Mouse (Mus musculus): ENCODE measurements around the gene Iqsec1. TPM values are rescaled to one million over a fixed set of nuclear protein-coding genes. Genes with fewer than 3 reads are reported as not detected.

Iqsec1 gene
- polyA plus RNA-seq, 1 experiment from 2014 or later = 4.2 TPM

GRCm38 (mm10) chr6:90613277-90613676 is 375.2 kb downstream of the Iqsec1 start:
- no peaks in the 10 kb centered on the region for H3K27me3 ChIP-seq (ENCODE audit: insufficient read depth, low read length)
- no peaks in the 10 kb centered on the region for H3K9me3 ChIP-seq (ENCODE audit: low read length)
- no peak overlapping the region for H3K4me3 ChIP-seq (ENCODE audit: low read depth, low read length)
- H3K9ac ChIP-seq (replicated peaks) = no peak overlapping the region
- ATAC-seq (no peak), DNase-seq (no peak)
- no peak overlapping the region for H3K4me2 ChIP-seq (ENCODE audit: low read depth, low read length)
- peaks cover 11% of the 10 kb centered on the region for H3K4me1 ChIP-seq (ENCODE audit: insufficient read depth)
- no peak for TF ChIP-seq CTCF (IDR thresholded peaks at IDR 0.05; ENCODE audit: low read depth)
- TF ChIP-seq EP300 (IDR thresholded peaks at IDR 0.05; ENCODE audit: low read depth) = no peak
- no peaks in the 10 kb centered on the region for H3K36me3 ChIP-seq (replicated peaks; ENCODE audit: insufficient read depth, low read length)
- WGBS (ENCODE audit: insufficient replicate concordance) = 75% methylated on average over 8 of the region's 8 CpGs
- no peak overlapping the region for H3K27ac ChIP-seq (ENCODE audit: low read depth)

DNA sequence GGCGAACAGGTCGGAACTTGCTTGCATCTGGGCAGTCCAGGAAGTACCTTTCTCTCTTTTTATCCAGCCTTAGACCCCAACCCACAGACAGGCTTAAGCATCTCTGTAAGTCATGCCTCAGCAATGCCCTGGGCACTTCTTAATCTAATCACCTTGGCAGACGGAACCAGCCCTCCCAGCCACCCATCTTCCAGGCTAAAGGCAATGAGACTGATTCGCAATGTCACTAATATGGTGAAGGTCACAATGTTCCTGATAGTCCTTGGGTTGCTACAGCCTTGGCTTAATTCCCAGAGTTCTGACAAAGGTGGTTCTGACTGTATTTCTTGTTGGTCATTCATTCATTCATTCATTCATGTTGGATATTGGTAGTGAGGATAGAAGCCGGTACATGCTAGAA is 378.2 kb downstream of the Iqsec1 start:
- no peak for TF ChIP-seq EP300 (IDR thresholded peaks at IDR 0.05; ENCODE audit: low read depth)
- no peak for TF ChIP-seq CTCF (IDR thresholded peaks at IDR 0.05; ENCODE audit: low read depth)
- H3K27me3 ChIP-seq (ENCODE audit: insufficient read depth, low read length) = no peaks in the 10 kb centered on the region
- no peaks in the 10 kb centered on the region for H3K9me3 ChIP-seq (ENCODE audit: low read length)
- WGBS (ENCODE audit: insufficient replicate concordance) = 78% methylated on average over 5 of the region's 5 CpGs
- DNase-seq (no peak), ATAC-seq (no peak)
- peaks cover 20% of the 10 kb centered on the region for H3K4me1 ChIP-seq (ENCODE audit: insufficient read depth)
- no peak overlapping the region for H3K9ac ChIP-seq (replicated peaks)
- no peak overlapping the region for H3K27ac ChIP-seq (ENCODE audit: low read depth)
- H3K4me2 ChIP-seq (ENCODE audit: low read depth, low read length) = no peak overlapping the region
- H3K36me3 ChIP-seq (replicated peaks; ENCODE audit: insufficient read depth, low read length) = no peaks in the 10 kb centered on the region
- no peak overlapping the region for H3K4me3 ChIP-seq (ENCODE audit: low read depth, low read length)

DNA sequence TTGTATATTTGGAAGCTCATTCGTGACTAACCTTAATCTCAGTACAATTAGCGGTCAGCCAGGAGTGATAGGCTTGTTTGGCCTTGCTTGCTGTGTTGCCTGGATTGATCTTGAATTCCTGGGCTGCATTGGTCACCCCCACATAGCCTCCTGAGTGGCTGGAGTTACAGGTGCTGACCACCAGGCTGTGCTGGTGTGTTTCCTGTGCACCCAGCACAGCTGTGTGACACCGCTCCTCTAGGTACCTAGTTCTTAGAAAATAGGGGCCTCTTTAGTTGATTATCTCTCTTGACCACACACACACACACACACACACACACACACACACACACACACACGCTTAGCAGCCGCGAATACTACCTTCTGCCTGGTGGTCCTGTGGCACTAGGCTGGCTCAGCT is 380.3 kb downstream of the Iqsec1 start:
- WGBS (ENCODE audit: insufficient replicate concordance) = 39% methylated on average over 6 of the region's 6 CpGs
- peak; percentile 65 for DNase-seq
- H3K4me1 ChIP-seq (ENCODE audit: insufficient read depth) = peaks cover 32% of the 10 kb centered on the region
- no peaks in the 10 kb centered on the region for H3K9me3 ChIP-seq (ENCODE audit: low read length)
- no peaks in the 10 kb centered on the region for H3K36me3 ChIP-seq (replicated peaks; ENCODE audit: insufficient read depth, low read length)
- TF ChIP-seq EP300 (IDR thresholded peaks at IDR 0.05; ENCODE audit: low read depth) = no peak
- TF ChIP-seq CTCF (IDR thresholded peaks at IDR 0.05; ENCODE audit: low read depth) = peak; percentile 89
- H3K9ac ChIP-seq (replicated peaks) = no peak overlapping the region
- no peak overlapping the region for H3K4me2 ChIP-seq (ENCODE audit: low read depth, low read length)
- no peak overlapping the region for H3K27ac ChIP-seq (ENCODE audit: low read depth)
- no peaks in the 10 kb centered on the region for H3K27me3 ChIP-seq (ENCODE audit: insufficient read depth, low read length)
- H3K4me3 ChIP-seq (ENCODE audit: low read depth, low read length) = no peak overlapping the region
- peak; percentile 54 for ATAC-seq

DNA sequence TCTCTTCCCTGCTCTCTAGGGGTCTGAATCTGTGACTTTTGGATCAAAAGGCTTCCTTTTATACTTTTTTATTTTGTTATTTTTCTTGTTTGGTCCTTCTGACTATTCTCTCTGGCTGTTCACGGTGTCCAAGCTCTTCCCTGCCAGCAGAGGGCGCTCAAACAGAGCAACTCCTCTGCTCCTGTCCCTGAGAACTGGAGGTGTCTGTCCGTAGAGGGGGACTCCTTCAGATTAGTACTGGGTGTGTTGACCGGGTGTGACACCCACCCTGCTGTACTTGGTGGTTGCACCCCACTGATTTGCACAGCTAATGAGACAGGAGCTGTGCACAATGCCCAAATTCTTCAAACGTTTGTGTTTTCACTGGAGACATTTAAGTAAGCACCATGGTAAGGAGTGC is 381.3 kb downstream of the Iqsec1 start:
- TF ChIP-seq CTCF (IDR thresholded peaks at IDR 0.05; ENCODE audit: low read depth) (peak; percentile 96), EP300 (IDR thresholded peaks at IDR 0.05; ENCODE audit: low read depth) (no peak)
- no peak overlapping the region for H3K4me3 ChIP-seq (ENCODE audit: low read depth, low read length)
- no peaks in the 10 kb centered on the region for H3K9me3 ChIP-seq (ENCODE audit: low read length)
- H3K36me3 ChIP-seq (replicated peaks; ENCODE audit: insufficient read depth, low read length) = no peaks in the 10 kb centered on the region
- no peak overlapping the region for H3K27ac ChIP-seq (ENCODE audit: low read depth)
- WGBS (ENCODE audit: insufficient replicate concordance) = 11% methylated on average over 5 of the region's 5 CpGs
- peak; percentile 87 for DNase-seq
- H3K4me2 ChIP-seq (ENCODE audit: low read depth, low read length) = no peak overlapping the region
- no peak for ATAC-seq
- H3K9ac ChIP-seq (replicated peaks) = no peak overlapping the region
- H3K4me1 ChIP-seq (ENCODE audit: insufficient read depth) = peaks cover 35% of the 10 kb centered on the region
- H3K27me3 ChIP-seq (ENCODE audit: insufficient read depth, low read length) = no peaks in the 10 kb centered on the region

DNA sequence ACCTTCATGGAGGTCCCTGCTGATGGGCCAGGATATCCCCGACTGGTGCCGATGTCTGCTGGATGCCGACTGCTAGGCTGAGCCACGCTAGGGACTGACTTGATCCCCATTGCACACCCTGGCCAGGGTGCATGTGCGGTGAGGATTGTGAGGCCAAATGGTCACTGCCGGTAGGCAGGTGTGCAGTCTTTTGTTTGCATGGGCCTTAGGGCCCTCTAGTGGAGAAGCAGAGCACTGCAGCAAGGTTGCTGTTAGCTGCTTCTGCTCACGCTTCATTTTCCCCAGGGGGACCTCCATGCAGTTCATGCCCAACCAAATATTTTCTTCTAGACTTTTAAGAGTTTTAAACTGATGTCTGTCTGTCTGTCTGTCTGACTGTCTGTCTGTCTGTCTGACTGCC is 381.9 kb downstream of the Iqsec1 start:
- no peaks in the 10 kb centered on the region for H3K27me3 ChIP-seq (ENCODE audit: insufficient read depth, low read length)
- DNase-seq = peak; percentile 86
- no peaks in the 10 kb centered on the region for H3K36me3 ChIP-seq (replicated peaks; ENCODE audit: insufficient read depth, low read length)
- no peaks in the 10 kb centered on the region for H3K9me3 ChIP-seq (ENCODE audit: low read length)
- peaks cover 37% of the 10 kb centered on the region for H3K4me1 ChIP-seq (ENCODE audit: insufficient read depth)
- no peak overlapping the region for H3K4me3 ChIP-seq (ENCODE audit: low read depth, low read length)
- 27% methylated on average over 7 of the region's 7 CpGs for WGBS (ENCODE audit: insufficient replicate concordance)
- 0 out of 2 replicates have a peak, but pooled peaks have one; percentile 6 for ATAC-seq
- TF ChIP-seq EP300 (IDR thresholded peaks at IDR 0.05; ENCODE audit: low read depth) = no peak
- peak; percentile 97 for TF ChIP-seq CTCF (IDR thresholded peaks at IDR 0.05; ENCODE audit: low read depth)
- H3K9ac ChIP-seq (replicated peaks) = no peak overlapping the region
- H3K4me2 ChIP-seq (ENCODE audit: low read depth, low read length) = no peak overlapping the region
- H3K27ac ChIP-seq (ENCODE audit: low read depth) = no peak overlapping the region

Small RNAs within 50 kb of the gene (microRNA-seq; reads per million reads assigned to microRNA genes)
- gene Gm24816 = not detected

Other genes with a start within 250 kb of the Iqsec1 start
- gene Nup210, start 128.1 kb upstream of the Iqsec1 start, polyA plus RNA-seq (2015; fragmentation: Nextera tagmentation; extraction: Ambion mirVana) = 8.5 and 11.8 TPM in 2 replicates
- 3.4 and 4.6 TPM in 2 replicates for gene Hdac11, start 168.0 kb upstream of the Iqsec1 start, polyA plus RNA-seq (2015; fragmentation: Nextera tagmentation; extraction: Ambion mirVana)
- gene Fbln2, start 223.8 kb upstream of the Iqsec1 start, polyA plus RNA-seq (2015; fragmentation: Nextera tagmentation; extraction: Ambion mirVana) = 3.8 and 4.0 TPM in 2 replicates